Mouse (Mus musculus) liver, adult 2 months (tissue): ENCODE data around the gene Ola1.

Experiments used
- CTCF ChIP-seq: fragments of 200-500 bp; IDR thresholded peaks from 2 replicates; pipeline ENCODE4 v1.5.1; 2011; ENCODE audit warnings: low read depth, low read length, control low read depth
- POLR2A ChIP-seq: fragments of 200-500 bp; IDR thresholded peaks from 2 replicates; pipeline ENCODE4 v1.6.1; 2011; ENCODE audit warnings: low read length, control low read depth; ENCODE audit not compliant: insufficient read depth; ENCODE audit errors: extremely low read depth

- TF ChIP-seq CTCF (peak; percentile 35; the same call in 1 of the 2 replicates), POLR2A (no peak)
Observed at GRCm38 (mm10) chr2:73167126-73167525, 51.6 kb downstream of the Ola1 start.
